Mouse (Mus musculus) hindbrain, embryonic 15.5 days (tissue): ENCODE results near the gene Scgb1b3. TPM values are rescaled to one million over a fixed set of nuclear protein-coding genes. Genes with fewer than 3 reads are reported as not detected.

Experiments
- ATAC-seq: fragments of 200-750 bp; cut with Nextera tagmentation; 2 replicates; pipeline ENCODE4 v1.8.0; 2017; ENCODE audit warnings: low read depth, moderate number of reproducible peaks, moderate TSS enrichment; ENCODE audit not compliant: low FRiP score
- H3K27ac ChIP-seq: fragments of 300-500 bp; sonication (generic); replicated peaks from 2 replicates; pipeline ENCODE4 v1.5.1; 2015; ENCODE audit warnings: mild to moderate bottlenecking, inconsistent platforms
- H3K27me3 ChIP-seq: fragments of 300-500 bp; sonication (generic); 2 replicates; pipeline ENCODE4 v1.6.1; 2015; ENCODE audit warnings: control low read depth, inconsistent platforms
- H3K36me3 ChIP-seq: fragments of 300-500 bp; sonication (generic); 2 replicates; pipeline ENCODE4 v1.6.1; 2015; ENCODE audit warnings: control low read depth, inconsistent platforms
- H3K4me1 ChIP-seq: fragments of 300-500 bp; sonication (generic); replicated peaks from 2 replicates; pipeline ENCODE4 v1.6.1; 2015; ENCODE audit warnings: control low read depth, inconsistent platforms
- H3K4me2 ChIP-seq: fragments of 300-500 bp; sonication (generic); 2 replicates; pipeline ENCODE4 v1.6.1; 2015; ENCODE audit warnings: moderate library complexity, mild to moderate bottlenecking, inconsistent platforms
- H3K4me3 ChIP-seq: fragments of 300-500 bp; sonication (generic); 2 replicates; pipeline ENCODE4 v1.5.1; 2015; ENCODE audit warnings: mild to moderate bottlenecking, inconsistent platforms
- H3K9ac ChIP-seq: fragments of 300-500 bp; sonication (generic); 2 replicates; pipeline ENCODE4 v1.6.1; 2015; ENCODE audit warnings: inconsistent platforms
- H3K9me3 ChIP-seq: fragments of 300-500 bp; sonication (generic); 2 replicates; pipeline ENCODE4 v1.6.1; 2016; ENCODE audit warnings: control low read depth, inconsistent platforms
- WGBS: fragments of 180-500 bp; shearing (Covaris S2); methylation state at CpG from one replicate; pipeline ENCODE4 v1.1.7; 2015; 5-methylcytosine and 5-hydroxymethylcytosine counted together
- polyA plus RNA-seq: library from polyadenylated mRNA; unstranded; fragments of >200 nt; fragmentation: Nextera tagmentation; extraction: Ambion mirVana; gene quantifications from 2 replicates; pipeline ENCODE4 v1.2.1, GENCODE M21; 2015

The Scgb1b3 gene
- not detected in 2 replicates for polyA plus RNA-seq

DNA sequence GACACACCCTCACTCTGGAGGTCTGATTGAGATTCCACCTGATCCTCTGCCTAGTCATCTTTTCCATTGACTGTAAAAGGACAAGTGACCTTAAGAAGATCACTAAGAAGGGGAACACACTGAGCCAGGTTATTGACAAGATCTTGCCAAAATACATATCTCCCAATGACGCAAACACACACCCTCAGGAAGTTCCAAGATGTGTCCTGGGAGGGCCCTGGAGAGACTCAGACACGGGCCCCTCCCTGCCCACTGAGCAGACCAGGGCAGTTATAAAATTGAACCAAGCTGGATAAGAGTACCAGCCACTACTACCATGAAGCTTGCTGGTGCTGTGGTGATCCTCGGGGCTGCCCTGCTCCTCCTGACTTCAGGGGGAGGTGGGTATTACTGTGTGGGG, at the start of gene Scgb1b3:
Scgb1b3 (plus strand) TSS at position 301 of the 400 bp plus-strand sequence.
- peaks cover 13% of the 10 kb centered on the region; the same call in 1 of the 2 replicates for H3K9me3 ChIP-seq

DNA sequence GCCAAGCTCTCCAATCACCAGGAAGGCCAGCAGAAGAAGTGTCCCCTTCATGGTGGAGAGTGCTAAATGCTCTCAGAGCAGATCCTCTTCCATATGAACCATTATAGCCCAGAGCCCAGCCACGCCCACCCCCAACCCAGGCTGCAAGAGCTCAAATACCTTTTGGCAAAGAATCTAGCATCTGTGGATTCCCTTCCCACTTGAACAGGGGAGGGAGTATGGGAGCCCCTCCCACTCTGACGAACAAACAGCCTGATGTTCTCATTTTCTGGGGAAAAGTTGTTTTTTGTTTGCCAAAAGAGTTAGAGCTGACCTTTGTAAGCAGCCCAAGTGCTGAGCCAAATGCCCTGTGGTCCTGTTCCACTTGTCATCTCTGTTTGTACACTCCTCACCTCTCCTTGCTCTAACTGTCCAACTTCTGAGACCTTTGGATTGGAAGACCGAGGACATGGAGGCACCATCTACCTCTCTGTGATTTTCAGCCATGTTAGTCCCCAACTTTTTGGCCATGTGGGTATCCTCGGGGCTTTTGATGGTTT, 13.3 kb upstream of the Scgb1b3 start, which contains the start of gene Scgb2b3:
Scgb2b3 (minus strand) TSS at position 51 of the 539 bp plus-strand sequence.
- Histone ChIP-seq H3K27me3 (no peaks in the 10 kb centered on the region), H3K9me3 (peaks cover 7% of the 10 kb centered on the region; the same call in 1 of the 2 replicates), H3K36me3 (no peaks in the 10 kb centered on the region), H3K27ac (no peak within 1 kb of the TSS), H3K4me3 (no peak within 1 kb of the TSS), H3K4me2 (no peak within 1 kb of the TSS), H3K4me1 (no peaks in the 10 kb centered on the region), H3K9ac (no peak within 1 kb of the TSS)
- 70% methylated on average over 4 of the region's 4 CpGs for WGBS
- ATAC-seq, result no peak

More for the DNA sequence above, at the start of gene Scgb1b3:
- Histone ChIP-seq H3K4me1 (no peaks in the 10 kb centered on the region), H3K27ac (no peak within 1 kb of the TSS), H3K9ac (no peak within 1 kb of the TSS), H3K4me3 (no peak within 1 kb of the TSS), H3K4me2 (no peak within 1 kb of the TSS), H3K36me3 (no peaks in the 10 kb centered on the region), H3K27me3 (no peaks in the 10 kb centered on the region)
- no peak for ATAC-seq
- WGBS, result 84% methylated on average over 3 of the region's 3 CpGs

Other genes with a start within 250 kb of the Scgb1b3 start
- 16.5 and 18.7 TPM in 2 replicates for gene Scn1b, start 248.6 kb upstream of the Scgb1b3 start, polyA plus RNA-seq
- gene Gramd1a, start 219.7 kb upstream of the Scgb1b3 start, polyA plus RNA-seq, result 212 and 233 TPM in 2 replicates
- gene Scgb2b2, start 85.1 kb upstream of the Scgb1b3 start, polyA plus RNA-seq, result not detected in 2 replicates
- not detected in 2 replicates for gene Scgb1b2, start 83.8 kb upstream of the Scgb1b3 start, polyA plus RNA-seq
- gene Scgb2b3, start 13.5 kb upstream of the Scgb1b3 start, polyA plus RNA-seq, result not detected in 2 replicates